Mouse (Mus musculus) ES-E14 (cell line): ENCODE measurements around the gene Eif4e2. TPM values are rescaled to one million over a fixed set of nuclear protein-coding genes. Genes with fewer than 3 reads are reported as not detected.

Experiments
- DNase-seq: peaks from one replicate; pipeline ENCODE4 v3.0.0-alpha.2; 2013; ENCODE audit warnings: low read depth, low spot score
- H3K27ac ChIP-seq: 2 replicates; pipeline ENCODE4 v1.5.1; 2012; ENCODE audit warnings: low read depth, mild to moderate bottlenecking, low read length, moderate library complexity, mixed read lengths; ENCODE audit not compliant: poor library complexity, insufficient read depth, severe bottlenecking
- H3K36me3 ChIP-seq: 2 replicates; pipeline ENCODE4 v1.6.1; 2012; ENCODE audit warnings: mild to moderate bottlenecking, low read length, moderate library complexity, mixed read lengths; ENCODE audit not compliant: control insufficient read depth, poor library complexity, insufficient read depth, severe bottlenecking
- H3K4me1 ChIP-seq, 2 experiments: fragments of 150-350 bp in 1 of 2; sonication (generic) in 1 of 2; 2 replicates each; pipeline ENCODE4 v1.6.1; 2012; ENCODE audit warnings: low read length in 2 of 2, mild to moderate bottlenecking in 1 of 2, mixed read lengths in 1 of 2; ENCODE audit not compliant: control insufficient read depth in 2 of 2, insufficient read depth in 2 of 2, poor library complexity in 1 of 2
- H3K4me3 ChIP-seq, 2 experiments: fragments of 150-350 bp in 1 of 2; sonication (generic) in 1 of 2; 2 replicates each; pipeline ENCODE4 v1.5.1; 2012; ENCODE audit warnings: low read length in 2 of 2, low read depth in 1 of 2, mild to moderate bottlenecking in 1 of 2, mixed read lengths in 1 of 2; ENCODE audit not compliant: insufficient read depth in 1 of 2, poor library complexity in 1 of 2, severe bottlenecking in 1 of 2
- H3K9ac ChIP-seq: 2 replicates; pipeline ENCODE4 v1.6.1; 2012; ENCODE audit warnings: low read depth, mild to moderate bottlenecking, low read length, mixed read lengths; ENCODE audit not compliant: poor library complexity, insufficient read depth, severe bottlenecking
- H3K9me3 ChIP-seq: fragments of 150-350 bp; sonication (generic); 2 replicates; pipeline ENCODE4 v1.6.1; 2012; ENCODE audit warnings: low read depth, mild to moderate bottlenecking, low read length; ENCODE audit not compliant: control insufficient read depth, insufficient read depth
- CHD2 ChIP-seq: IDR thresholded peaks from 2 replicates; pipeline ENCODE4 v1.6.1; 2014; ENCODE audit warnings: mild to moderate bottlenecking, low read depth, low read length, inconsistent platforms
- HCFC1 ChIP-seq: IDR thresholded peaks from 2 replicates; pipeline ENCODE4 v1.6.1; 2012; ENCODE audit warnings: low read length, inconsistent platforms, borderline replicate concordance; ENCODE audit not compliant: insufficient read depth
- MAFK ChIP-seq: IDR thresholded peaks from 2 replicates; pipeline ENCODE4 v1.6.1; 2014; ENCODE audit warnings: mild to moderate bottlenecking, low read depth, low read length, inconsistent platforms; ENCODE audit not compliant: insufficient read depth
- ZC3H11A ChIP-seq: IDR thresholded peaks from 2 replicates; pipeline ENCODE4 v1.6.1; 2012; ENCODE audit warnings: low read depth, mild to moderate bottlenecking, inconsistent platforms, low read length, borderline replicate concordance
- ZNF384 ChIP-seq: IDR thresholded peaks from 2 replicates; pipeline ENCODE4 v1.6.1; 2012; ENCODE audit warnings: low read depth, low read length, inconsistent platforms
- in situ Hi-C, 2 experiments: fragments of 600-800 bp; cut with MboI; formaldehyde crosslinking; loops; one replicate each; pipeline ENCODE4 v1.15.1; 2025; ENCODE audit warnings: low sequenced_read_pairs in 2 of 2, inconsistent platforms in 1 of 2; ENCODE audit not compliant: unreplicated experiment in 2 of 2
- total RNA-seq: library from RNA; depleted of rRNA; stranded (reverse); fragments of 300-350 nt; gene quantifications from 2 replicates; pipeline ENCODE4 v1.2.3, GENCODE M21; 2012

Eif4e2 gene
- total RNA-seq, 1 experiment = 221 TPM

- peaks cover 2 to 10% of the 10 kb centered on the region in 2 experiments; a peak in 2 of 4 replicates for H3K4me1 ChIP-seq
- H3K4me3 ChIP-seq = peak within 1 kb of the TSS; percentile 67 to 70
- H3K36me3 ChIP-seq = no peaks in the 10 kb centered on the region
- in situ Hi-C loops = no loop called here
- no peak for DNase-seq
- peak within 1 kb of the TSS; percentile 45 for H3K9ac ChIP-seq
- TF ChIP-seq ZC3H11A = no peak
- no peak for TF ChIP-seq CHD2
- no peak for TF ChIP-seq HCFC1
- TF ChIP-seq MAFK = no peak
- no peak for TF ChIP-seq ZNF384
- no peak within 1 kb of the TSS for H3K27ac ChIP-seq
- no peaks in the 10 kb centered on the region for H3K9me3 ChIP-seq
These were observed 50.7 kb downstream of the Eif4e2 start, which contains the start of gene Efhd1 for GRCm38 (mm10) chr1:87264134-87265006. Gene Efhd1, plus strand, starts transcription at chr1:87264363.

GRCm38 (mm10) chr1:87265200-87265599 lies 51.5 kb downstream of the Eif4e2 start:
- Histone ChIP-seq H3K4me1 (peaks cover 2 to 11% of the 10 kb centered on the region in 2 experiments; a peak in 2 of 4 replicates), H3K9ac (no peak overlapping the region), H3K36me3 (no peaks in the 10 kb centered on the region), H3K4me3 (peak overlapping the region; percentile 67 to 70), H3K9me3 (no peaks in the 10 kb centered on the region), H3K27ac (no peak overlapping the region)
- in situ Hi-C loops = no loop called here
- TF ChIP-seq CHD2 (no peak), HCFC1 (no peak), ZC3H11A (no peak), ZNF384 (no peak), MAFK (no peak)
- DNase-seq = no peak

GRCm38 (mm10) chr1:87266296-87267090 lies 52.8 kb downstream of the Eif4e2 start:
- no peak overlapping the region for H3K9ac ChIP-seq
- H3K36me3 ChIP-seq = no peaks in the 10 kb centered on the region
- peaks cover 2 to 14% of the 10 kb centered on the region in 2 experiments; a peak in 3 of 4 replicates for H3K4me1 ChIP-seq
- no peak for TF ChIP-seq MAFK
- no peak for TF ChIP-seq HCFC1
- no peak for TF ChIP-seq ZNF384
- no peak for TF ChIP-seq CHD2
- TF ChIP-seq ZC3H11A = no peak
- no peak overlapping the region for H3K4me3 ChIP-seq
- DNase-seq = no peak
- H3K9me3 ChIP-seq = no peaks in the 10 kb centered on the region
- no peak overlapping the region for H3K27ac ChIP-seq
- in situ Hi-C loops = no loop called here

GRCm38 (mm10) chr1:87270204-87270603 lies 56.5 kb downstream of the Eif4e2 start:
- Histone ChIP-seq H3K4me3 (no peak overlapping the region), H3K4me1 (peaks cover 3 to 25% of the 10 kb centered on the region in 2 experiments; a peak in 3 of 4 replicates), H3K9ac (no peak overlapping the region), H3K27ac (no peak overlapping the region), H3K9me3 (no peaks in the 10 kb centered on the region), H3K36me3 (no peaks in the 10 kb centered on the region)
- TF ChIP-seq MAFK (no peak), CHD2 (no peak), ZNF384 (no peak), HCFC1 (no peak), ZC3H11A (no peak)
- DNase-seq = no peak
- in situ Hi-C loops = no loop called here
